Mouse (Mus musculus) cerebellum, adult 11-12 months (tissue): ENCODE measurements around the gene Mphosph6.

Experiments
- DNase-seq: peaks from one replicate; pipeline ENCODE4 v3.0.0; 2022

The Mphosph6 gene

DNA sequence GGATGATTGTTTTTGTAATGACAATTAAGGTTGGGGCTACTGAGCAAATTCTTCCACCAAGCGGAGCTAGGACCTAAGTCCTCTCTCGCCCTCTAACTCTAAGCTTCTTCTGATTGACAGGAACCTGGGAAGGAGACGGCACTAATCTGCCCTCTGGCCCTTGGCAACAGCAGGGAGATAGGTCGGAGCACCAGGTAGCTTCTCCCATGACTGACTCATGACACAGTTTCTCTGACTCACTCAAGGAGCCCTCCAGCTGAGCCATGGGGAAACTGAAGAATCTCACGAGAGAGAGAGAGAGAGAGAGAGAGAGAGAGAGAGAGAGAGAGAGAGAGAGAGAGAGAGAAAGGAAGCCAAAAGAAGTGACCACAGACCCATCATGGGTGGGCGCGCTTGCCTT is 32.8 kb downstream of the Mphosph6 start:
- DNase-seq: no peak

GRCm38 (mm10) chr8:117765947-117766346 is 35.8 kb downstream of the Mphosph6 start:
- DNase-seq: no peak

GRCm38 (mm10) chr8:117764625-117765024 is 37.1 kb downstream of the Mphosph6 start:
- DNase-seq: no peak

GRCm38 (mm10) chr8:117762776-117763175 is 39.0 kb downstream of the Mphosph6 start:
- no peak for DNase-seq

- DNase-seq: no peak
Observed at GRCm38 (mm10) chr8:117757900-117758299, 43.8 kb downstream of the Mphosph6 start.

GRCm38 (mm10) chr8:117749436-117749835 is 52.3 kb downstream of the Mphosph6 start:
- no peak for DNase-seq

GRCm38 (mm10) chr8:117747886-117748730 is 53.6 kb downstream of the Mphosph6 start:
- no peak for DNase-seq

DNA sequence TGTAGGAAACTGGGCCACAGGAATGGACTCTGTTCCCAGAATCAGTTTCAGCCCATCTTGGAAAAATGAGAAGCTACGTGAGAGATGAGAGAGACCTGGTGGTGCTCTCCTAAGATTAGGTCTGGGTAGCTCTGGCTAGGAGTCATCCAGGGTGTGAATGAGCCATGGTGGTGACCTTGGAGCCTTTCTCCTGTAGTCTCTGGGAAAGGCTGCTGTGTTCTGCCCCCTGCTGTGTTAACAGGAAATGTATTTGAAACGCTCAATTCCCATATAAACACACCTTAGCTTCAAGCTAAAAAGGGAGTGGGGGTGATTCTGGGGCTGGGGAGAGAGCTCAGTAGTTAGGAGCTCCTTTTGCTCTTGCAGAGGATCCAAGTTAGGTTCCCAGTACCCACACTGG is 54.3 kb downstream of the Mphosph6 start:
- DNase-seq: no peak

GRCm38 (mm10) chr8:117746651-117747050 is 55.1 kb downstream of the Mphosph6 start:
- DNase-seq: no peak

- no peak for DNase-seq
Observed at GRCm38 (mm10) chr8:117742431-117743012, 59.2 kb downstream of the Mphosph6 start.
